Mouse (Mus musculus) intestine, postnatal 0 days (tissue): ENCODE results near the gene Aldh5a1. TPM values are rescaled to one million over a fixed set of nuclear protein-coding genes. Genes with fewer than 3 reads are reported as not detected.

Source experiments
- ATAC-seq: fragments of 200-750 bp; cut with Nextera tagmentation; 2 replicates; pipeline ENCODE4 v1.8.0; 2017; ENCODE audit warnings: mild to moderate bottlenecking, moderate TSS enrichment, moderate library complexity
- H3K27ac ChIP-seq: fragments of 300-500 bp; sonication (generic); 2 replicates; pipeline ENCODE4 v1.5.1; 2014; ENCODE audit warnings: mild to moderate bottlenecking, low read depth, low read length, moderate library complexity
- H3K27me3 ChIP-seq: fragments of 300-500 bp; sonication (generic); replicated peaks from 2 replicates; pipeline ENCODE4 v1.6.1; 2014; ENCODE audit warnings: low read length, mixed read lengths; ENCODE audit not compliant: control insufficient read depth, insufficient read depth
- H3K36me3 ChIP-seq: fragments of 300-500 bp; sonication (generic); 2 replicates; pipeline ENCODE4 v1.6.1; 2014; ENCODE audit warnings: mild to moderate bottlenecking, moderate library complexity; ENCODE audit not compliant: control insufficient read depth, insufficient read depth
- H3K4me1 ChIP-seq: fragments of 300-500 bp; sonication (generic); replicated peaks from 2 replicates; pipeline ENCODE4 v1.6.1; 2014; ENCODE audit warnings: antibody characterized with exemption, low read length, mixed read lengths; ENCODE audit not compliant: control insufficient read depth, insufficient read depth
- H3K4me2 ChIP-seq: fragments of 300-500 bp; sonication (generic); replicated peaks from 2 replicates; pipeline ENCODE4 v1.6.1; 2014; ENCODE audit warnings: low read depth, mild to moderate bottlenecking, moderate library complexity
- H3K4me3 ChIP-seq: fragments of 300-500 bp; sonication (generic); 2 replicates; pipeline ENCODE4 v1.5.1; 2014; ENCODE audit warnings: low read depth, low read length
- H3K9ac ChIP-seq: fragments of 300-500 bp; sonication (generic); 2 replicates; pipeline ENCODE4 v1.6.1; 2014; ENCODE audit warnings: mild to moderate bottlenecking, low read depth, low read length
- H3K9me3 ChIP-seq: fragments of 300-500 bp; sonication (generic); 2 replicates; pipeline ENCODE4 v1.6.1; 2016; ENCODE audit warnings: mixed run types; ENCODE audit not compliant: control insufficient read depth
- CTCF ChIP-seq: sonication (generic); IDR thresholded peaks from 2 replicates; pipeline ENCODE4 v1.5.1; 2016; ENCODE audit warnings: low read depth, mild to moderate bottlenecking, control low read depth, antibody characterized with exemption, moderate library complexity
- WGBS: fragments of 180-500 bp; shearing (Covaris S2); extraction: QIAGEN DNeasy Blood & Tissue Kit; methylation state at CpG from one replicate; pipeline ENCODE4 v1.1.7; 2014; 5-methylcytosine and 5-hydroxymethylcytosine counted together
- polyA plus RNA-seq: library from polyadenylated mRNA; unstranded; fragments of >200 nt; fragmentation: Nextera tagmentation; extraction: Ambion mirVana; gene quantifications from 2 replicates; pipeline ENCODE4 v1.2.1, GENCODE M21; 2015

Aldh5a1 gene
- polyA plus RNA-seq, 1 experiment from 2014 or later, result 5.4 TPM

GRCm38 (mm10) chr13:24921281-24921680, 16.2 kb downstream of the Aldh5a1 start:
- Histone ChIP-seq H3K27ac (no peak overlapping the region), H3K4me3 (no peak overlapping the region), H3K9ac (no peak overlapping the region), H3K4me2 (no peak overlapping the region), H3K4me1 (no peaks in the 10 kb centered on the region), H3K36me3 (peaks cover 37% of the 10 kb centered on the region), H3K9me3 (no peaks in the 10 kb centered on the region), H3K27me3 (no peaks in the 10 kb centered on the region)
- WGBS, result 76% methylated on average over 6 of the region's 6 CpGs
- no peak for ATAC-seq
- TF ChIP-seq CTCF, result no peak

DNA sequence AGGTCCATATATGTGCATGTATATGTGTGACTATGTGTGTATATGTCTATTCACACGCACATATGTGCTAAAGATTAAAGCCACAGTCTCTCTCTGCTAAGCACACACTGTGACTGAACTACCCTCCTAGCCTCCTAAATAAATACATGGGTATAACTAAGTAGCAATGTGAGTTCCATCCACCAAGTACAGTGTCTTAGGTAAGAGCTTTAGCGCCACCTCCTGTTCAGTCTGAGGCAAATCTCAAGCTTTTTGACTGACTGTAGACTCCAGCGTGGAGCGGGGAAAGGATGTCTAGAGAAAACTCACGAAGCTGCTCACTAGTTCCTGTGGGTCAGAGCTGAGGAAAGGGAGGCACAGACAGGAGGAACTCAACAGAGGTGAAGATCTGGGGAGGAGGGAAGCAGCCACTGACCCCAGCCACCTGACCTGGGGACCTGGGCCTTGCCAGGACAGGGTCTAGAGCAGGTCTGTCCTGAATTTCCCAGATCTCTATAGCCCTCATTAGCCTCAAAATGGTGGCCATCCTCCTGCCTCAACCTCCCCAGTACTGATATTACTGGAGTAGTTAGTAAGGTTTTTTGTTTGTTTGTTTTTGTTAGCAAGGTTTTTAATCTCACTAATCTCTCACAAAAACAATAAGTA, 17.0 kb downstream of the Aldh5a1 start:
- Histone ChIP-seq H3K27ac (no peak overlapping the region), H3K9me3 (no peaks in the 10 kb centered on the region), H3K4me3 (no peak overlapping the region), H3K4me1 (no peaks in the 10 kb centered on the region), H3K27me3 (no peaks in the 10 kb centered on the region), H3K36me3 (peaks cover 37% of the 10 kb centered on the region), H3K9ac (no peak overlapping the region), H3K4me2 (no peak overlapping the region)
- peak; percentile 63 for ATAC-seq
- peak; percentile 92 for TF ChIP-seq CTCF
- WGBS, result 32% methylated on average over 5 of the region's 5 CpGs

GRCm38 (mm10) chr13:24915831-24916230, 21.6 kb downstream of the Aldh5a1 start:
- no peak overlapping the region for H3K27ac ChIP-seq
- H3K4me3 ChIP-seq, result no peak overlapping the region
- no peaks in the 10 kb centered on the region for H3K4me1 ChIP-seq
- no peaks in the 10 kb centered on the region for H3K9me3 ChIP-seq
- no peak overlapping the region for H3K9ac ChIP-seq
- H3K36me3 ChIP-seq, result peaks cover 30% of the 10 kb centered on the region
- TF ChIP-seq CTCF, result no peak
- WGBS, result 75% methylated on average over 13 of the region's 13 CpGs
- no peaks in the 10 kb centered on the region for H3K27me3 ChIP-seq
- no peak for ATAC-seq
- H3K4me2 ChIP-seq, result no peak overlapping the region

DNA sequence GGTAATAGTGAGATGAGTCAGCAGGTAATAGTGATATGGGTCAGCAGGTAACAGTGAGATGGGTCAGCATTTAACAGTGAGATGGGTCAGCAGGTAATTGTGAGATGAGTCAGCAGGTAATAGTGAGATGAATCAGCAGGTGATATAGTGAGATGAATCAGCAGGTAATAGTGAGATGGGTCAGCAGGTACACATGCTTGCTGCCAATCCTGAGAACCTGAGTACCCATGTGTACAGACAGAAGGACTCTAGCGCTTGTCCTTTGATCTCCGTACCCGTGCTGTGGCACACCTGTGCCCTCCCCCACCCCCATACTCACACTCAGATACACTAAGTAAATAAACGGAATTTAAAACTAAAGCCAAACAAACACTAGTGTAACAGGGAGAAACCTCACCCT, 22.5 kb downstream of the Aldh5a1 start:
- no peak overlapping the region for H3K9ac ChIP-seq
- H3K27me3 ChIP-seq, result no peaks in the 10 kb centered on the region
- H3K4me1 ChIP-seq, result no peaks in the 10 kb centered on the region
- no peak overlapping the region for H3K4me2 ChIP-seq
- ATAC-seq, result peak; percentile 86
- H3K9me3 ChIP-seq, result no peaks in the 10 kb centered on the region
- H3K4me3 ChIP-seq, result no peak overlapping the region
- 60% methylated on average over 4 of the region's 4 CpGs for whole genome bisulfite sequencing
- no peak for TF ChIP-seq CTCF
- H3K36me3 ChIP-seq, result peaks cover 30% of the 10 kb centered on the region
- H3K27ac ChIP-seq, result no peak overlapping the region

- ATAC-seq, result no peak
- Histone ChIP-seq H3K36me3 (peaks cover 24% of the 10 kb centered on the region), H3K9me3 (no peaks in the 10 kb centered on the region), H3K27me3 (no peaks in the 10 kb centered on the region), H3K4me2 (no peak overlapping the region), H3K27ac (no peak overlapping the region), H3K9ac (no peak overlapping the region), H3K4me1 (no peaks in the 10 kb centered on the region), H3K4me3 (no peak overlapping the region)
- 79% methylated on average over 7 of the region's 7 CpGs for WGBS
- no peak for TF ChIP-seq CTCF
Measured at GRCm38 (mm10) chr13:24913576-24913975, 23.9 kb downstream of the Aldh5a1 start.

- ATAC-seq, result no peak
- Histone ChIP-seq H3K9me3 (no peaks in the 10 kb centered on the region), H3K36me3 (peaks cover 5% of the 10 kb centered on the region; the same call in 1 of the 2 replicates), H3K9ac (no peak overlapping the region), H3K27me3 (no peaks in the 10 kb centered on the region), H3K4me1 (no peaks in the 10 kb centered on the region), H3K4me3 (no peak overlapping the region), H3K4me2 (no peak overlapping the region), H3K27ac (no peak overlapping the region)
- 100% methylated on average over 1 of the region's 1 CpGs for WGBS
- peak; percentile 50 for TF ChIP-seq CTCF
Measured at GRCm38 (mm10) chr13:24909112-24909511, 28.3 kb downstream of the Aldh5a1 start.
